Mouse (Mus musculus) midbrain, embryonic 13.5 days (tissue): ENCODE data around the gene Wtip. TPM values are rescaled to one million over a fixed set of nuclear protein-coding genes. Genes with fewer than 3 reads are reported as not detected.
"Not testable (repeated sequence)": the region's sequence is repeated elsewhere in the genome, so short reads cannot be mapped to it uniquely, and the experiment has no call there.

Source experiments
- ATAC-seq: fragments of 200-750 bp; cut with Nextera tagmentation; 2 replicates; pipeline ENCODE4 v1.8.0; 2017; ENCODE audit warnings: mild to moderate bottlenecking, moderate TSS enrichment, moderate library complexity
- H3K27ac ChIP-seq: fragments of 300-500 bp; sonication (generic); 2 replicates; pipeline ENCODE4 v1.5.1; 2015; ENCODE audit warnings: inconsistent platforms, mild to moderate bottlenecking, moderate library complexity
- H3K27me3 ChIP-seq: fragments of 300-500 bp; sonication (generic); 2 replicates; pipeline ENCODE4 v1.6.1; 2015; ENCODE audit warnings: mild to moderate bottlenecking, inconsistent platforms
- H3K36me3 ChIP-seq: fragments of 300-500 bp; sonication (generic); 2 replicates; pipeline ENCODE4 v1.6.1; 2015; ENCODE audit warnings: mild to moderate bottlenecking, inconsistent platforms
- H3K4me1 ChIP-seq: fragments of 300-500 bp; sonication (generic); replicated peaks from 2 replicates; pipeline ENCODE4 v1.6.1; 2015; ENCODE audit warnings: inconsistent platforms
- H3K4me2 ChIP-seq: fragments of 300-500 bp; sonication (generic); replicated peaks from 2 replicates; pipeline ENCODE4 v1.6.1; 2015; ENCODE audit warnings: moderate library complexity, mild to moderate bottlenecking, inconsistent platforms
- H3K4me3 ChIP-seq: fragments of 300-500 bp; sonication (generic); replicated peaks from 2 replicates; pipeline ENCODE4 v1.5.1; 2015; ENCODE audit warnings: mild to moderate bottlenecking, inconsistent platforms
- H3K9ac ChIP-seq: fragments of 300-500 bp; sonication (generic); replicated peaks from 2 replicates; pipeline ENCODE4 v1.6.1; 2015; ENCODE audit warnings: mild to moderate bottlenecking, inconsistent platforms
- H3K9me3 ChIP-seq: fragments of 300-500 bp; sonication (generic); 2 replicates; pipeline ENCODE4 v1.6.1; 2016; ENCODE audit warnings: mild to moderate bottlenecking, inconsistent platforms
- WGBS: fragments of 180-500 bp; shearing (Covaris S2); methylation state at CpG from one replicate; pipeline ENCODE4 v1.1.7; 2015; 5-methylcytosine and 5-hydroxymethylcytosine counted together
- polyA plus RNA-seq: library from polyadenylated mRNA; unstranded; fragments of >200 nt; fragmentation: Nextera tagmentation; extraction: Ambion mirVana; gene quantifications from 2 replicates; pipeline ENCODE4 v1.2.1, GENCODE M21; 2015

Wtip gene
- polyA plus RNA-seq, 1 experiment from 2014 or later, result 3.4 TPM

DNA sequence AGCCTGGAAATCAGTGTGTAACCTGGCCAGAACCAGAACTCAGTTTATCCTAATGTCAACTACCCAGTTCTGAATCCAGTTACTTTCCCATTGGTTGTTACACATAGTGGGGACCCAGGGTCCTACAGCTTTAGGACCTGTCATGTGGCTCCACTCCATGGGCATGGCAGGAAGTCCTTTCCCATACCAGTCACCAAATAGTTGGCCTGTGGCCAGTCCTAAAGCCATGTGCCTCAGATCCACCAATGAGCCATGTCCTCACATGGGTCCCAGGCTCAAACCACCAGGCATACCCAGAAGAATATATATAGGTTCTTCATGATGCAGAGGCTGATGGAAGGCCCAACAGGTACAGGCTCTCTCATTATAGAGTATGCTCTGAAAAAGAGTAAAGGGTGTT, 31.8 kb downstream of the Wtip start:
- no peak for ATAC-seq
- Histone ChIP-seq H3K36me3 (no peaks in the 10 kb centered on the region), H3K27me3 (no peaks in the 10 kb centered on the region), H3K4me3 (no peak overlapping the region), H3K9ac (no peak overlapping the region), H3K4me2 (no peak overlapping the region), H3K27ac (no peak overlapping the region), H3K4me1 (no peaks in the 10 kb centered on the region), H3K9me3 (no peaks in the 10 kb centered on the region; the same call in 1 of the 2 replicates)

DNA sequence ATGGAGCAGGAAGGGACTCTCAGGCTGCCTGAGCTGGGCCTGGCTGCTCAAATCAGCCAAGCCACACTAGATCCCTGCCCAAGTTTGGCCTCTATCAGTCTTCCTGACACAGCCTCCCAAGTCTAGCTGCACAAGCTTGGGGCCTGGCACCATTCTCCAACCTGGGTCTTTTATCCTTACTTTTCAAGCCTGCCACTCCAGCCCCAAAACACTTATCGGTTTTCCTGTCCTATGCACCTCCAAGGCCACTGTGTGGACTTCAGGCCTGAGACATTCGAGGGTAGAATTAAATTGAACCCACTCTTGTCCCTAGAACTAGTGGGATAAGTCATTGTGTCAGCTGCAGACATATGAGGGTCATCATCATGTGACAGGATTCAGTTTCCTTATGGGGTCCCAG, 33.1 kb downstream of the Wtip start:
- Histone ChIP-seq H3K4me3 (no peak overlapping the region), H3K36me3 (no peaks in the 10 kb centered on the region), H3K4me1 (no peaks in the 10 kb centered on the region), H3K9me3 (peaks cover 3% of the 10 kb centered on the region; the same call in 1 of the 2 replicates), H3K27me3 (no peaks in the 10 kb centered on the region), H3K4me2 (no peak overlapping the region), H3K9ac (no peak overlapping the region), H3K27ac (no peak overlapping the region)
- 81% methylated on average over 2 of the region's 2 CpGs for WGBS
- ATAC-seq, result no peak

DNA sequence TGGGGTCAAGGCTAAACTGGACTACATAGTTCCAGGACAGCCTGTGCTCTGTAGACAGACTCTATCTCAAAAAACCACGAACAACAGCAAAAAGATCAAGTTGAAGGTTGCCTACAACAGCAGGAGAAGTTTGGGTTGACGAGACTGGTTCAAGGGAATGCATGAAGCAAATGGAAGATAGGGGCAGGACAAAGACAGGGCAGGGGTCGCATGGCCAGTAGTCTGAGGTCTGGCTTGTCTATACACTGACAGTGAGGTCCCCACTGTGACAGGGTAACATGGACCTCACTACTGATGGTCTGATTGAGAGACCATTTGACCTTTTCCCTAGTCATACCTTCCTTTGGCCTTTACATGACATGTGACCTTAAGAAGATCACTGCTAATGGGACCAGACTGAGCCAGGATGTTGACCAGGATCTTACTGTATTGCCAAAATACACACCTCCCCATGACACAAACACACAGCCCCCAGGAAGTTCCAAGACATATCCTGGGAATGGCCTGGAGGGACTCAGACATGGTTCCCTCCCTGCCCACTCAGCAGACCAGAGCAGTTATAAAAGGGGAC, 38.1 kb downstream of the Wtip start, which contains the start of gene Scgb1b30:
TSS of gene Scgb1b30 (plus strand) at position 521 of the 571 bp plus-strand sequence.
- peaks cover 12% of the 10 kb centered on the region; the same call in 1 of the 2 replicates for H3K9me3 ChIP-seq
- no peak within 1 kb of the TSS for H3K4me3 ChIP-seq
- ATAC-seq, result no peak
- H3K27me3 ChIP-seq, result no peaks in the 10 kb centered on the region
- 75% methylated on average over 3 of the region's 3 CpGs for WGBS
- H3K36me3 ChIP-seq, result no peaks in the 10 kb centered on the region
- no peak within 1 kb of the TSS for H3K9ac ChIP-seq
- H3K4me2 ChIP-seq, result no peak within 1 kb of the TSS
- H3K27ac ChIP-seq, result no peak within 1 kb of the TSS
- H3K4me1 ChIP-seq, result no peaks in the 10 kb centered on the region

DNA sequence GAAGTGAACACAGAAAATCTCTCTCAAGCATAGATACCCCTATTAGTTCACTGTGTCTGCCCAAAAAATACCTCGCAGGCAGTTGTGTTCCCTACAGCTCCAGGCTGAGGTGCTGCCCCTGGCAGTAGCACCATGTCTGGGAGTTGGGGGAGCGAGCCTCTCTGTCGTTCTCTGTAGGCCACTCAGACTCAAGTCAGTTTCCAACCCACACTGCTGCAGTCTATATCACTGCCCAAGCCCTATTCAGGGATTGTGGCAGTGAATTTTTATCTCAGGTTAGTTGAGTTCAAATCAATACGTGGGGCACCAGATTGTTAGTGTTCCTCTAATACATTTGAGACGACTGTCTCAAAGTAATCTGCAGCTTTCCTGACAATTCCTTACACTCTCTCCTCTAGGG, 64.9 kb downstream of the Wtip start:
- not testable (repeated sequence) for H3K4me3 ChIP-seq, H3K9me3 ChIP-seq, H3K9ac ChIP-seq, H3K27ac ChIP-seq, H3K4me1 ChIP-seq, H3K4me2 ChIP-seq, H3K36me3 ChIP-seq, H3K27me3 ChIP-seq, ATAC-seq
- WGBS, result 83% methylated on average over 5 of the region's 5 CpGs

Other genes starting within 250 kb of the Wtip start
- gene Scgb2b26, start 188.2 kb downstream of the Wtip start, polyA plus RNA-seq, result not detected in 2 replicates
- not detected in 2 replicates for gene Scgb2b27, start 119.3 kb downstream of the Wtip start, polyA plus RNA-seq
- gene Scgb1b27, start 111.8 kb downstream of the Wtip start, polyA plus RNA-seq, result not detected in 2 replicates
- not detected in 2 replicates for gene Scgb1b30, start 37.8 kb downstream of the Wtip start, polyA plus RNA-seq
- gene Uba2, start 36.3 kb upstream of the Wtip start, polyA plus RNA-seq, result 215 and 224 TPM in 2 replicates
- 87.3 and 87.9 TPM in 2 replicates for gene Pdcd2l, start 63.4 kb upstream of the Wtip start, polyA plus RNA-seq
- gene Gpi1, start 97.1 kb upstream of the Wtip start, polyA plus RNA-seq, result 191 and 203 TPM in 2 replicates
- 0.44 TPM in 1 of 2 replicates, not detected in the other for gene Gm6096, start 117.8 kb upstream of the Wtip start, polyA plus RNA-seq
- gene 4931406P16Rik, start 180.3 kb upstream of the Wtip start, polyA plus RNA-seq, result 26.9 and 29.3 TPM in 2 replicates